Mouse (Mus musculus): Measurements from ENCODE around the gene Grb14. TPM values are rescaled to one million over a fixed set of nuclear protein-coding genes. Genes with fewer than 3 reads are reported as not detected.

The Grb14 gene
- polyA plus RNA-seq, 1 experiment = 0.03 TPM

- H3K36me3 ChIP-seq (replicated peaks; ENCODE audit: low read length) = no peaks in the 10 kb centered on the region
- no peak overlapping the region for H3K4me3 ChIP-seq (replicated peaks)
- peaks cover 31% of the 10 kb centered on the region for H3K27me3 ChIP-seq (replicated peaks)
- TF ChIP-seq FLI1 (IDR thresholded peaks at IDR 0.05; ENCODE audit: low read length) (no peak), GATA1 (IDR thresholded peaks at IDR 0.05; ENCODE audit: borderline replicate concordance, low read length) (no peak)
- peaks cover 10% of the 10 kb centered on the region for H3K4me1 ChIP-seq
- peaks cover 4% of the 10 kb centered on the region for H3K9me3 ChIP-seq
Observed at GRCm38 (mm10) chr2:65021691-65022362, 3.0 kb downstream of the Grb14 start.

DNA sequence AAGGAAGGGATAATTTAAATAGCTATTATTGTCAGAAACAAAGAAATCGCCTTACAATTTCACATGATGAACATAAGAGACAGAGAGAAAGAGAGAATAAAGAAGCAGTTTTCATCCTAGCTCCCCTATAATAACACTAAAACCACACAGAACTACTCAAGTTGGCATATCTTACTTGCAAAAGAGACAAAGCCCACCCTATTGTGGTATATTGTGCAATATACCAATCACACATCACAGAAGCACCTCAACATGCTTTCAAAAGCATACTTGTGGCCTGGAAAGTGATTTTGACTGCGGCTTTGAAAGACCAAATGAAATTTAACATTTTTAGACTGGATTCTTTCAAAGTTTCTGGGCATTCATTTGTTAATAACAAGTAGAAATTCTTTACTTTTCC, 7.4 kb downstream of the Grb14 start:
- H3K4me3 ChIP-seq (replicated peaks) = no peak overlapping the region
- TF ChIP-seq GATA1 (IDR thresholded peaks at IDR 0.05; ENCODE audit: borderline replicate concordance, low read length) = no peak
- TF ChIP-seq FLI1 (IDR thresholded peaks at IDR 0.05; ENCODE audit: low read length) = no peak
- H3K27me3 ChIP-seq (replicated peaks) = peaks cover 18% of the 10 kb centered on the region
- H3K36me3 ChIP-seq (replicated peaks; ENCODE audit: low read length) = no peaks in the 10 kb centered on the region
- peaks cover 7% of the 10 kb centered on the region for H3K9me3 ChIP-seq
- H3K4me1 ChIP-seq = peaks cover 3% of the 10 kb centered on the region

DNA sequence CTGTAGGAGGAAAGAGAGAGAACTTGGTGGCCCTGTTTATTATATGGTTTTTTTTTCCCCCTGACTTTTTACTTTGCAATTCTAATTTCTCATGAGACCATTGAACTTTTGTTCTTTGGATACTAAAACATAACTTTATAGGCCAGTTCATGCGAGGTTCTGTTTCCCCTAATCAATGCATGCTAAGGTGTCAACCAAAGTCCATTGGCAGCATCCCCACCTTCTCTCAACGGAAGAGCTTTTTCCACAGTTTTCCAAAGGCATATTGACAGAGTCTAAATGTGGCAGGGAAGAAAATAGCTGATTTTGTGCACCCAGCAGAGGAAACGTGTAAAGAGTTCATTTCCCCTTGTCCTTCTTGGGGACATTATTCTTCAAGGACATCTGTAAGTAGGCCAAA, 10.2 kb downstream of the Grb14 start:
- Histone ChIP-seq H3K27me3 (replicated peaks) (no peaks in the 10 kb centered on the region), H3K4me1 (no peaks in the 10 kb centered on the region), H3K4me3 (replicated peaks) (no peak overlapping the region), H3K9me3 (peaks cover 10% of the 10 kb centered on the region), H3K36me3 (replicated peaks; ENCODE audit: low read length) (no peaks in the 10 kb centered on the region)
- TF ChIP-seq FLI1 (IDR thresholded peaks at IDR 0.05; ENCODE audit: low read length) (no peak), GATA1 (IDR thresholded peaks at IDR 0.05; ENCODE audit: borderline replicate concordance, low read length) (no peak)

- Histone ChIP-seq H3K4me1 (no peaks in the 10 kb centered on the region), H3K4me3 (replicated peaks) (no peak overlapping the region), H3K27me3 (replicated peaks) (no peaks in the 10 kb centered on the region), H3K9me3 (peaks cover 10% of the 10 kb centered on the region), H3K36me3 (replicated peaks; ENCODE audit: low read length) (no peaks in the 10 kb centered on the region)
- TF ChIP-seq FLI1 (IDR thresholded peaks at IDR 0.05; ENCODE audit: low read length) (no peak), GATA1 (IDR thresholded peaks at IDR 0.05; ENCODE audit: borderline replicate concordance, low read length) (no peak)
Observed at GRCm38 (mm10) chr2:65010105-65010504, 14.7 kb downstream of the Grb14 start.

DNA sequence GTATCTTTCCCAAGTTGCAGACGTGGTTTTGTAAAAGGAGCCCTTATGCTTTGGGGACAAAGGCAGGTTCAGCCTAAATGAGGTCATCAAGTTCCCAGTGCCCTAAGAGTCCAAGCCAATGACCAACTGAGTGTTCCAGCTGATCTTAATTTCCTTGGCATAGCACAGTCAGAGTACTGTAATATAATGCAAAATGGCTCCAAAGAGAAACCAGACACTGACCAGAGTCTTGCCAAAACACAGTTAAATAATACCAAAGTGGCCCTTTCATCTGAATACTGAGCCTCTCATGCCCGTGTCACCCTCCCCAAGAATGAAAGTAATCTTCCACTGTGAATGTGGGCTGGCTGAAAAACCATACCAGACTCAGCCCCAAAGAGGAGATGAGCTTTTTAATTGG, 17.4 kb downstream of the Grb14 start:
- no peaks in the 10 kb centered on the region for H3K27me3 ChIP-seq (replicated peaks)
- TF ChIP-seq FLI1 (IDR thresholded peaks at IDR 0.05; ENCODE audit: low read length) (no peak), GATA1 (IDR thresholded peaks at IDR 0.05; ENCODE audit: borderline replicate concordance, low read length) (no peak)
- H3K4me3 ChIP-seq (replicated peaks) = no peak overlapping the region
- H3K9me3 ChIP-seq = peaks cover 6% of the 10 kb centered on the region; the same call in 1 of the 2 replicates
- H3K36me3 ChIP-seq (replicated peaks; ENCODE audit: low read length) = no peaks in the 10 kb centered on the region
- no peaks in the 10 kb centered on the region for H3K4me1 ChIP-seq

- TF ChIP-seq GATA1 (IDR thresholded peaks at IDR 0.05; ENCODE audit: borderline replicate concordance, low read length) = no peak
- no peak for TF ChIP-seq FLI1 (IDR thresholded peaks at IDR 0.05; ENCODE audit: low read length)
- peaks cover 12% of the 10 kb centered on the region for H3K9me3 ChIP-seq
- H3K4me3 ChIP-seq (replicated peaks) = no peak overlapping the region
- no peaks in the 10 kb centered on the region for H3K4me1 ChIP-seq
- no peaks in the 10 kb centered on the region for H3K36me3 ChIP-seq (replicated peaks; ENCODE audit: low read length)
- H3K27me3 ChIP-seq (replicated peaks) = no peaks in the 10 kb centered on the region
Observed at GRCm38 (mm10) chr2:65005044-65005443, 19.7 kb downstream of the Grb14 start.

DNA sequence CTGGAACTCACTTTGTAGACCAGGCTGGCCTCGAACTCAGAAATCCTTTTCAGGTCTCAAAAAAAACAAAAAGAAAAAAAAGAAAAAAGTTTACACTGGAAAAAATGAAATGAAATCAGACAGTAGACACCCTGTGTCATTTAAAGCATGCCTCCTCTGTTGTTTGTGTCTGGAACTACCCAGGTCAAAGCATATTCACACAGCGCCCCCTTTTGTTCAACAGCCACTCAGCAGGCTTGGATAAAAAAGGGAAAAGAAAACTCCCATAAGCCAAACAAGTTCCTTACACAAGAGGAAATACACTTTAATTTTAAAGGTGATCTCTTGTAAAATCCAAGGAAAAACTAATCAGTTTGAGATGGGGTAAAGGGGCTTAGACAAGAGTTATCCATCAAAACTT, 21.4 kb downstream of the Grb14 start:
- TF ChIP-seq GATA1 (IDR thresholded peaks at IDR 0.05; ENCODE audit: borderline replicate concordance, low read length) (no peak), FLI1 (IDR thresholded peaks at IDR 0.05; ENCODE audit: low read length) (no peak)

DNA sequence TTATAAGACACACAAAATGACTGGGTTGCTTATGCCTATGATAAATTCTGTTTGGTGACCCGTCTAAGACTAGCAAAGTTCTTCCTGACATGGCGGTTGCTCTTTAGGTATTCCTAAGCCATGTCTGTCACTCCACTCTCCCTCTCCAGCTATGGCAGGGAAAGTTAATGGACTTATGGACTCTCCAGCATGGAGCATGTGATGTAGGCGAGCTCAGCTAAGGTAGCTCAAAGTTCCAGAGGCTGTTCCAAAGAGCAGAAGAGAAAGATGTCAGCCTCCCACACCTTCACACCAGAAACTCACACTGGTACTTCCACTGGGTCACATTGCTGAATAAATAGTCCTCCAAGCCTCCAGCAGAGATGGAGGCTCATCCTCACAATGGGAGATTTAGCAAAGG, 22.2 kb downstream of the Grb14 start:
- no peaks in the 10 kb centered on the region for H3K36me3 ChIP-seq (replicated peaks; ENCODE audit: low read length)
- TF ChIP-seq GATA1 (IDR thresholded peaks at IDR 0.05; ENCODE audit: borderline replicate concordance, low read length) (no peak), FLI1 (IDR thresholded peaks at IDR 0.05; ENCODE audit: low read length) (no peak)
- no peaks in the 10 kb centered on the region for H3K4me1 ChIP-seq
- no peak overlapping the region for H3K4me3 ChIP-seq (replicated peaks)
- H3K9me3 ChIP-seq = peaks cover 13% of the 10 kb centered on the region
- no peaks in the 10 kb centered on the region for H3K27me3 ChIP-seq (replicated peaks)

More for the DNA sequence above, 21.4 kb downstream of the Grb14 start:
- Histone ChIP-seq H3K27me3 (replicated peaks) (no peaks in the 10 kb centered on the region), H3K9me3 (peaks cover 13% of the 10 kb centered on the region), H3K36me3 (replicated peaks; ENCODE audit: low read length) (no peaks in the 10 kb centered on the region), H3K4me1 (no peaks in the 10 kb centered on the region), H3K4me3 (replicated peaks) (no peak overlapping the region)

DNA sequence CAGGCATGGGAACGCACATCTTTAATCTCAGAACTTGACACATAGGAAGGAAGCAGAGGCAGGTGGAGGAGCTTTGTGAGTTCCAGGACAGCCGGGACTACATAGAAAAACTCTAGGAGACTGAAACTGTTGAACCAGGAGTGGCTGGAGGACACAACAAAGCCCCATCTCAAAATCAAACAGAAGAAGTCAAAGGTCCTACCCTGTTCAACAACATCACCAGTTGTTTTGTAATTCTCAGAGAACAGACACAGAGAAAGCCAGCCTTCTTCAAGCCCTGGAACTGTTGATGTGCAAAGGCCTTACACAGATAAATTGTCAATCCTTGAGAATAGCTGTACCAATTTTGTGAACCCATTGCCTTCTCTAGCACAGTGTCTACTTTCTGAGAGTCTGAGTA, 29.7 kb downstream of the Grb14 start:
- Histone ChIP-seq H3K9me3 (0 out of 2 replicates have a peak, but pooled peaks cover under 1% of the 10 kb centered on the region), H3K27me3 (replicated peaks) (no peaks in the 10 kb centered on the region), H3K4me3 (replicated peaks) (no peak overlapping the region), H3K36me3 (replicated peaks; ENCODE audit: low read length) (no peaks in the 10 kb centered on the region), H3K4me1 (no peaks in the 10 kb centered on the region)
- TF ChIP-seq GATA1 (IDR thresholded peaks at IDR 0.05; ENCODE audit: borderline replicate concordance, low read length) = no peak
- no peak for TF ChIP-seq FLI1 (IDR thresholded peaks at IDR 0.05; ENCODE audit: low read length)

GRCm38 (mm10) chr2:64989426-64990187, 35.2 kb downstream of the Grb14 start:
- Histone ChIP-seq H3K36me3 (replicated peaks; ENCODE audit: low read length) (no peaks in the 10 kb centered on the region), H3K27me3 (replicated peaks) (no peaks in the 10 kb centered on the region), H3K4me3 (replicated peaks) (no peak overlapping the region), H3K4me1 (no peaks in the 10 kb centered on the region), H3K9me3 (no peaks in the 10 kb centered on the region)
- TF ChIP-seq GATA1 (IDR thresholded peaks at IDR 0.05; ENCODE audit: borderline replicate concordance, low read length) (no peak), FLI1 (IDR thresholded peaks at IDR 0.05; ENCODE audit: low read length) (no peak)

Measured in megakaryocyte, embryonic 14.5 days (primary cell).